Mouse (Mus musculus) left cerebral cortex, adult 9 months (tissue): ENCODE results near the gene Arl5b.

Source experiments
- DNase-seq, 2 experiments: peaks; one replicate each; pipeline ENCODE4 v3.0.0; 2022; ENCODE audit warnings: low spot score in 2 of 2

Arl5b gene

GRCm38 (mm10) chr2:15111808-15112440 is 62.7 kb downstream of the Arl5b start:
- no peak for DNase-seq

- DNase-seq: no peak
Measured at GRCm38 (mm10) chr2:15112741-15113140, 63.5 kb downstream of the Arl5b start.

GRCm38 (mm10) chr2:15121217-15121680 is 72.1 kb downstream of the Arl5b start:
- no peak for DNase-seq
